Mouse (Mus musculus) urinary bladder, postnatal 25 days (tissue): ENCODE measurements around the gene Zfp362.
A peak's percentile ranks its signal among the peaks of the same experiment; 100 is the strongest.

Experiments used
- DNase-seq: peaks from one replicate; pipeline ENCODE4 v3.0.0; 2022; ENCODE audit warnings: low spot score

Gene Zfp362

DNA sequence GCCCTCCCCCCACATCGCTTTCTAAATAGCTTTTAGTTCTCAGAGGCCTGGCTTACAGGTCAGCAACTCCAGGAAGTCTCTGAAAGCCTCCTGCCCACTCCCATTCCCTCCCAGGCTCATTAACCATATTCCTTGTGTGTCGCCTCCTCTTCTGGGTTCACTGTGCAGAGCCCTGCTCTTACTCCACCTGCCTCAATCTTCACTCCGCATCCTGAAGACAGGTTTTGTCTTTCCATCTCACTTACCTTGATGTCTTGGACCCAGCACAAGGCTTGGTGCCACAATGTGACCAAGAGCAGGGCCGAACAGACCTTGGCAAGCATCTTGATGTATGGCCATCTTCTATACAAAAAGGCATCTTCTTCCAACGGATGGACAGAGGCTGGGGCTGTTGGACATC, 46.6 kb downstream of the Zfp362 start:
- DNase-seq = no peak

DNA sequence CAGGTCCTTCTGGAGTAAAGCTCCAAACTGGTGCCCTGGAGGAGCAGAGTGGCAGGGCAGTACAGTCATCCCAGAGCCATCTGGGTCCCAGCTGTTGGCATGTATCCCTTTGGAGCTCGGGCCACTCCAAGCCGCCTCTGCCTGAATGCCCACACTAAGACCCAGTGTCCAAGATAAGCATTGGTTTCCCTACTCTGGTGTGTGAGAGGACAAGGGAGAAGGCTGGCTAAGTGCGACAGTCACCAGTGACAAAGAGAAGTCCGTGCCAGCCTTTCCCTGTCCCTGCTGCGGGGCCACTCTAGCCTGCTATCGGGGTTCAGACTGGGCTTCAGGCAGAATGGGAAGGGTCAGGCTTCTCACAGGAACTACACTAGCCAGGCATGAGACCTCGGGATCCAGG, 49.9 kb downstream of the Zfp362 start:
- DNase-seq = no peak

- DNase-seq = no peak
These were observed 50.8 kb downstream of the Zfp362 start, which contains the start of gene A3galt2 for GRCm38 (mm10) chr4:128755064-128755463. Gene A3galt2 (plus strand): TSS chr4:128755364.

GRCm38 (mm10) chr4:128753571-128753970, 52.3 kb downstream of the Zfp362 start:
- no peak for DNase-seq

DNA sequence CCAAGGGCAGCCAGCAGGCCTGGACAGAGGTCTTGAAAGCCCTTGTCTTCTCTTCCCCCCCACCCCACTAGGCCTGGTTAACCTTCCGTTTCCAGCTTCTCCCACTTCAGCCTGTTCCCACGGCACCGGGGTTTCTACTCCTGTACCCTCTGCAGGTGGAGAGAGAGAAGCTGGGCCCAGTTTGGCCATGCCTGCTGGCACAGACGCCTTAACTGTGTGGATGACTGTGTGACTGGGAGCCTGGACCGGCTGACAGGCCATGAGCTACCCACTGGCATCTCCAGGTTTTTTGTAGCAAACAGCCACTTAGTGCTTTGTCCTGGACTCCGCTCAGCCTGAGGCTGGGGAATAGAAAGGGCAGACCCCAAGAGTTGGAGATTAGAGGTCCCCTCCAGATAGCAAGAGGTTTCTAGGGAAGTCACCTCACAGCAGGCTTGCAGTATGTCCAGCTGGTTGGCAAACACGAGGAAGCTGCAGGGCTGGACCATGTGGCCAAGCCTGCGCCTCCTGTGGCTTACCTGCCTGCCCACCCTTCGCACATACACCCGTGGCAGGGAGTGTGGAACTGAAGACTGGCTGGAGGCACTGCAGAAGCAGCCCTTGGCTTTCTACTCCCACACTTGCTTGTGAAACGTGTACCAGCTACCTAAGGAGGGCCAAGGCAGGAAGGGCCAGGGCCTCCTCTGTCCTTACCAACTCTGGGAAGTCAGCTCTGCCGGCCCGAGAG, 53.7 kb downstream of the Zfp362 start:
- no peak for DNase-seq

GRCm38 (mm10) chr4:128751006-128751405, 54.8 kb downstream of the Zfp362 start:
- no peak for DNase-seq

DNA sequence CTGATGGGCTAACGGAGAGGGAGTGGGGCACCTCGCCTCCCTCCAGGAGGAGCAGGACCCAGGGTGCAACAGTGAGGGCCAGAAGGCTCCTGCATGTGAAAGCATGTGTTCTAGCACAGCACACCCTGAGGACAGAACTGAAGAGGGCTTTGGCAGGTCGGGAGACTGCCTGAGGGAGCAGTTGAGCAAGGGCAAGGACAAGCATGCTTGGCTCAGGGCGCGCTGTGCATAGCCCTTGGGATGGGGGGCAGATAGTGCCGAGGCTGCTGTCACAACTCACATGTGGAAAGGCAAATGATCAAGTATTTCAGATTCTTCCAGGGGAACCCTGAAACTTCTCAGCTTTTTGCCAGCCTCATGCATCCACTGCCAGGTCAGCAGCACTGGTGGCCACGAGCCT, 57.5 kb downstream of the Zfp362 start:
- DNase-seq = no peak

GRCm38 (mm10) chr4:128747614-128748270, 58.1 kb downstream of the Zfp362 start:
- DNase-seq = no peak

DNA sequence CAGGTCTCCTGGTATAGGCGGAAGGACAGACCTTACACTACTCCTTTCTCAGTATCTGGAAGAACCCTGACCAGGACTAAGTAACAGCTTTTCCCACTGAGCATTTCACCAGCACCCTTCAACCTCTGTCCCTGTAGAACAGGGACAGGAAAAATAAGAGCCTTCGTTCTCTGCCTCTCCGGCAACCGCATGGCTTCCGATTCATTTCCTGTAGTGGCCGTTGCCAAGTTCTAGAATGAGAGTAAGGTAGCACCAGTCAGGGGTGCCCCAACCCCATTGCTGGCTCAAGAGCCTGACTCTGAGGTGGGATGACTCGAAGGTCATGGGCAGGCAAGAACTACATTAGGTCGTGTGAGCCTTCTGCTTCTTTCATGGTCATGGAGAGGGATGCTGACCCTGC, 60.7 kb downstream of the Zfp362 start:
- DNase-seq = no peak

GRCm38 (mm10) chr4:128743031-128743626, 62.7 kb downstream of the Zfp362 start:
- DNase-seq = no peak

GRCm38 (mm10) chr4:128742379-128742970, 63.4 kb downstream of the Zfp362 start:
- DNase-seq = no peak

GRCm38 (mm10) chr4:128741906-128742305, 63.9 kb downstream of the Zfp362 start:
- DNase-seq = no peak

DNA sequence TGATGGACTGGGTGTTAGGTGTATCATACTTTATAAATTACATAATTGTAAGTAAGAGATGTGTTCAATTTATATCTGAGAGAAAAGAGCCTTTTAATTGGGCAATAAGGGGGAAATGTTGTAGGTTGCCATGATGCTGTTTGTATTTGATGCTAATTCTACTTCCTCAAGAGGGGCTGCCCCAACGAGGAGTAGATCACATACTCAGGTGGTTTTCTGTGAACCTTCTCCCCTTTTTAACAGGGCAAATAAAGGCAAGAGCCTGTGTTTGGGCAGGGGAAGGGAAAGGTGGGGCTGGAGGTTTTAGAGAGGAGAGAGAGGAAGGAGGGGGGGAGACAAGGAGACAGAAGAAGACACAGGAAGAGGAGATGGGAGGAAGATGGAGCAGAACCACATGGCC, 65.0 kb downstream of the Zfp362 start:
- DNase-seq = no peak

- DNase-seq = no peak
These were observed 67.8 kb downstream of the Zfp362 start for GRCm38 (mm10) chr4:128737825-128738610.

- DNase-seq = no peak
These were observed 68.7 kb downstream of the Zfp362 start for GRCm38 (mm10) chr4:128737137-128737589.

DNA sequence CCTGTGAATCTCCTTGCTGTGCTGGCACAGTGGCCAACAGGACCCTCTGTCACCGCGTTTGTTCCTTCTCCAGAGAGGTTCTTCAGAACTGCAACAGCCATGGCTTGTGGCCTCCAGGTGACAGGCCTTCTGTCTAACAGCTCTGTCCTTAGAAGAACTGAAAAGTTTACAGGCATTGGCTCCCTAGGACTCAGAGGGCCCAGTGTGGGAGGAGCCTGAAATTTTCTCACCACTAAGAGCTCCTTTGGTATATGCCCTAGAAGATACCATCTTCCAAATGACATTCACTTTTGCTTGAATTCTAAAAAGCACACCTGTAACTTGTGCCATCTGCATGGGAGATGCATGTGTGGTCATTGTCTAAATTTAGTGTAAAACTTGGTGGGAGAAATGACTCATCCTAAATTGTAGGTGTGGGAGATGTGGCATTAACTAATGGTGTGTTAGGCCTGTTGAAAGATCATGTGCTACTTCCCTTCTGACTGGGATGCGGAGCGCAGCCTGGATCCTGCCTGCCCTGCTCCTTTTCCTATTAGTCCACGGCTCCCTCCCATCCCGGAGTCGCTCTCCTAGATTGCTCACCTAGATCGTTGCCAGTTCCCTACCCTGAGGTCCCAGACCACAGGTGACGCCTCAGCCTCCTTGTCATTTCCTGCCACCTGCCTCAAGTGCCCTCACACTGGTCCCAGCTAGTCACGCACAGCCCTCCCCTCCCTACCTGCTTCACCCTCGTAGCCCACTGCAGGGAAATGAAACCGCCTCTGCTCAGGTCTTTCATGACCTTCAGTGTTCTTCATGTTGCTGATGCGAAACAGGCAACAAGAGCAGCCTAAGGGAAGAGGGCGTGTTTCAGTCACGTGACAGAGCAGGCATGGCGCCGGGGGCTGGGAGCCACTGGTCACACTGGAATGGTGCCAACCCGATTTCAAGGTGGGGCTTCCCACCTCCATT, 70.8 kb downstream of the Zfp362 start:
- no peak for DNase-seq

DNA sequence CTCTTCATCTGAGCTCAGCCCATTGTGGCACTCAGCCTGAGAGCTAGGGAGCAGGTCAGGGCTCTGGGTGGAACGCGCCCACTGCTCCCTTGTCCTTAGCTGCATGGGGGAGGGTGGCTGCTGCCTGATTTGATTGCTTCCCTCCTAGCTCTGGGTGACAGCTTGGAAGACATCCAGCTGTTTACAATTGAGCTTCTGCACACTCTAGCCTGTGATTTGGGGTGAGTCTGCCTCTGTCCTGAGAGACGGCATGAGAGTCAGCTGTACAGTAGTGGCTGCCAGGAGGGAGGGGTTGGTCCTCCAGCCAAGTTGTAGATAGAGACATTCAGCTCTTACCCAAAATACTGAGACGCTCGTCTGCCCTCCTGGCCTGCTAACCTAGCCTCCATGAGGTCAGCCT, 71.6 kb downstream of the Zfp362 start:
- peak; percentile 40 for DNase-seq

DNA sequence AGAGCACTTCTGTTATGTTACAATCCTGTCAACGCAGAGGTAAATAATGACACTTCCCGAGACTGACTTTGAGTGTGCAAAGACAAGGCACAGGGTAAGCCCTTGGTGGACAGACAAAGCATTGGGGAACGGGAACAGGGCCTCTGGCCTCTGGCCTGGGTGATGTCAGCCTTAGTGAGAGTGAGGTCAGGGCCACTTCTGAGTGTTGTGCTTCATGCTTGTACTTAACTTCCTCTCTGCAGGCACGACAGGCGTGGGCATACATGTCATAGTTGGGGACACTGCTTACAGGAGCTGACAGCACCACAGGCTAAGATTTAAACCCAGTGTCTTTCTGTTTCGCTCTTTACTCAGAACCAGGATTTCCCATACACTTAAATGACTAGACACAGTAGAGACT, 72.3 kb downstream of the Zfp362 start:
- DNase-seq = no peak

DNA sequence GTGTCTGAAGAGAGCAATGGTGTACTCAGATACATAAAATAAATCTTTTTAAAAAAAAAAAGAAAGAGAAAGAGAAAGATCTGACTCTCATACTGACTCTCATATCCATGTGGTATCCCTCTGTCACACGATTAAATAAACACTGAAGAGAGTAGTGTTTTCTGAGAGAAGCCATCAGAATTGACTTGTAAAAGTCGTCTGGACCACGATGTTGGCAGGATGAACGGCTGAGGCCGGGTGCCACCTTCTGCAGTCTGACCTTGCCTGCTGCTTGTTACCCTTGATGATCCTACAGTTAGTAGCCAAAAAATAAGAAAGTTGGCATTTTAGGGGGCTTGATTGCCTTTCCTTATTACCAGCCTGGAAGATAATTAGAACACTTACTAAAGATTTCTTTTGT, 73.1 kb downstream of the Zfp362 start:
- no peak for DNase-seq

GRCm38 (mm10) chr4:128730271-128730670, 75.6 kb downstream of the Zfp362 start:
- no peak for DNase-seq

DNA sequence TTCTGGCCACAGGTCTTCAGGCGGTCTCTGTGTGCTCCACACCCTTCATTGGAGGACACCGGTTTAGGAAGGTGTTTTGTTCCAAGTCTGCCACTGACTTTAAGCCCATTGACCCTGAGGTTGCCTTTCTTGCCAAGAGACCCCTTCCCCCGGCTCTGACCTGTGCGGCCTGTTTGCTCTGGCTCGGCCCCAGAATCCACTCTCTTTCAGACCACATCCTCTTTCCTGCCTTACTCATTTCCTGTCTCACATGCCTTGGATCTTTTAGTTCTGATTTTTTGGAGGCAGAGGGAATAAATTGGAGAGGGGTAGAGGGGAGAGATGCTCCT, 76.2 kb downstream of the Zfp362 start:
- no peak for DNase-seq
